Mouse (Mus musculus): ENCODE measurements at regions not wholly inside any gene's neighbourhood (a gene's known extent, or its start where the extent isn't known, plus 50 kb on each side); places are given as distances from the start of the nearest gene placed in this dataset.
A peak's percentile ranks its signal among the peaks of the same experiment; 100 is the strongest.

DNA sequence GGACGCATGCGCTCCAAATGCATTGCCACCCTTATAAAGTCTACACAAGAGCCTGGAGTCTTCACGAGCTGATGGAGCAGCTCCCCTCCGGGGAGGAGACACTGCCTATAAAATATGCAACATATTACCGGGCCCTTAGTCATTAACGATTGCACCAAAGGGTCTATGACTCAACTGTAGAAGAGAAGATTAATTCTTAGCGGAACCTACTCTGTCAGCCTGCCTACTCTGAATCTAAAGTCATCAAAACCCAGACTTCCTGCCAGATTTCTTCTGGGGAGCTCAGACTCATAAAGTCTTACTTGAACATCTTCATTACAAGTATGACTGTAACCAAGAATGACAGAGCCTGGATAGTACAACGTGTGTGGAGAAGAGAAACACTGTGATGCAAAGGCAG, 237.2 kb upstream of the 1700056E22Rik start:
- Histone ChIP-seq H3K4me1 (replicated peaks; ENCODE audit: control insufficient read depth, insufficient read depth, low read length) (no peaks in the 10 kb centered on the region), H3K36me3 (ENCODE audit: control insufficient read depth, insufficient read depth, low read length) (no peaks in the 10 kb centered on the region), H3K9ac (ENCODE audit: low read depth, low read length) (no peak overlapping the region), H3K27ac (ENCODE audit: low read depth, low read length) (no peak overlapping the region), H3K4me3 (ENCODE audit: low read depth, low read length) (no peak overlapping the region), H3K27me3 (replicated peaks; ENCODE audit: control insufficient read depth, insufficient read depth, low read length) (no peaks in the 10 kb centered on the region), H3K9me3 (ENCODE audit: control insufficient read depth, low read length) (no peaks in the 10 kb centered on the region), H3K4me2 (no peak overlapping the region)
- WGBS = 81% methylated on average over 8 of the region's 8 CpGs
- DNase-seq (ENCODE audit: low spot score) = no peak
- no peak for ATAC-seq (replicated peaks; ENCODE audit: low FRiP score)

DNA sequence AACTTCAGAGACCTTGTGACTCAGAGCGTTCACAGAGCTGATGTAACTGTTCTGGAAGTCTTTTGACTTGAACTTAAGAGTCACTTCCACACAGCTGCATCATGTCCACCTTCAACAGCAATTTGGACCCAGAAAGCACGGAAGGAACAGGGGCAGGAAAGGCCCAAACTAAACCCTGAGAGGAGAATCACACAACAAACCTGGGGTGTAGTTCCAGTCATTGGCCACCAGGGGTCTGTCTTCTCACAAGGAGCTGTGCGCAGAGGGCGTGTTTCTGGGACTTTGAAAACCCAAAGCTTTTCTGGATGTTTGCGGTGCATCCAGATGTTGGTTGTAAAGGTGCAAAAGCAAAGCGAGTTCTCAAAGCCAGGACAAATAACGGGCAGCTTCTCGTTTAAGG, 231.9 kb upstream of the 1700056E22Rik start:
- H3K9ac ChIP-seq (ENCODE audit: low read depth, low read length) = no peak overlapping the region
- H3K27ac ChIP-seq (ENCODE audit: low read depth, low read length) = no peak overlapping the region
- H3K4me1 ChIP-seq (replicated peaks; ENCODE audit: control insufficient read depth, insufficient read depth, low read length) = no peaks in the 10 kb centered on the region
- ATAC-seq (replicated peaks; ENCODE audit: low FRiP score) = no peak
- no peak overlapping the region for H3K4me3 ChIP-seq (ENCODE audit: low read depth, low read length)
- no peaks in the 10 kb centered on the region for H3K36me3 ChIP-seq (ENCODE audit: control insufficient read depth, insufficient read depth, low read length)
- H3K27me3 ChIP-seq (replicated peaks; ENCODE audit: control insufficient read depth, insufficient read depth, low read length) = no peaks in the 10 kb centered on the region
- 19% methylated on average over 8 of the region's 8 CpGs for WGBS
- no peak overlapping the region for H3K4me2 ChIP-seq
- peak; percentile 51 for DNase-seq (ENCODE audit: low spot score)
- no peaks in the 10 kb centered on the region for H3K9me3 ChIP-seq (ENCODE audit: control insufficient read depth, low read length)

DNA sequence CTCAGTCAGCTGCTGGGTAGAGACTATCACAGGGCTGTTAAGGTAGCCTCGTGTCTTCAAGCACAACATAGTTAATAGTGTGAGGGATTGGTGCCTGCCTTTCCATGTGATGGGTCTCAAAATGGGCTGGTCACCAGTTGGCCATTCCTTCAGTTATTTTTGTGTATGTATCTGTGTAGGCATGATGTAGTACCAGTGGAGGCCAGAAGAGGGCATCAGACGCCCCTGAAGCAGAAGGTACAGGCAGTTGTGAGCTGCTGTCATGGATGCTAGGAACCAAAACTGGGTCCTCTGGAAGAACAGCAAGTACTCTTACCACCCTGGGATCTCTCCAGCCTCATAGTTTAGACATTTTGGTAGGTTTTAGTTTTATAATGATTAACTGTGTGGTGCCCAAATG, 228.9 kb upstream of the 1700056E22Rik start:
- 58% methylated on average over 2 of the region's 2 CpGs for WGBS
- Histone ChIP-seq H3K4me1 (replicated peaks; ENCODE audit: control insufficient read depth, insufficient read depth, low read length) (no peaks in the 10 kb centered on the region), H3K9me3 (ENCODE audit: control insufficient read depth, low read length) (no peaks in the 10 kb centered on the region), H3K9ac (ENCODE audit: low read depth, low read length) (no peak overlapping the region), H3K36me3 (ENCODE audit: control insufficient read depth, insufficient read depth, low read length) (no peaks in the 10 kb centered on the region), H3K4me3 (ENCODE audit: low read depth, low read length) (no peak overlapping the region), H3K27me3 (replicated peaks; ENCODE audit: control insufficient read depth, insufficient read depth, low read length) (no peaks in the 10 kb centered on the region), H3K4me2 (no peak overlapping the region), H3K27ac (ENCODE audit: low read depth, low read length) (no peak overlapping the region)
- DNase-seq (ENCODE audit: low spot score) = no peak
- no peak for ATAC-seq (replicated peaks; ENCODE audit: low FRiP score)

DNA sequence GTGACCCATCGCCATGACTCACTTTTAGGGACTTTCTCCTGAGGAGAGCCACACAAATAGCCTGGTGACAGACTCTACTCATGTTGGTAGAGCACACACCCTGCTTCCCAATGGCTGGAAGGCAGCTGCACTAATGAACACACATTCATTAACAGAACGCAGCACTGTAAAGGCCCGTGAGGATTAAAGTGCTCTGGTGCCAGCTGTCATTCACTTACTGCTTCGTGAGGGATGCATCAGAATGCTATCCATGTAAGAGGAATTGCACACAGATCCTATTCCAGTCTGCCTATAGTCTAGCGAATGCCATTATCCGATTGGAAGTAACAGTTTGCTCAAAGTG, 227.3 kb upstream of the 1700056E22Rik start:
- no peak for DNase-seq (ENCODE audit: low spot score)
- Histone ChIP-seq H3K4me3 (ENCODE audit: low read depth, low read length) (no peak overlapping the region), H3K36me3 (ENCODE audit: control insufficient read depth, insufficient read depth, low read length) (no peaks in the 10 kb centered on the region), H3K27me3 (replicated peaks; ENCODE audit: control insufficient read depth, insufficient read depth, low read length) (no peaks in the 10 kb centered on the region), H3K4me2 (no peak overlapping the region), H3K27ac (ENCODE audit: low read depth, low read length) (no peak overlapping the region), H3K4me1 (replicated peaks; ENCODE audit: control insufficient read depth, insufficient read depth, low read length) (no peaks in the 10 kb centered on the region), H3K9me3 (ENCODE audit: control insufficient read depth, low read length) (no peaks in the 10 kb centered on the region), H3K9ac (ENCODE audit: low read depth, low read length) (no peak overlapping the region)
- ATAC-seq (replicated peaks; ENCODE audit: low FRiP score) = no peak
- 83% methylated on average over 6 of the region's 6 CpGs for WGBS

DNA sequence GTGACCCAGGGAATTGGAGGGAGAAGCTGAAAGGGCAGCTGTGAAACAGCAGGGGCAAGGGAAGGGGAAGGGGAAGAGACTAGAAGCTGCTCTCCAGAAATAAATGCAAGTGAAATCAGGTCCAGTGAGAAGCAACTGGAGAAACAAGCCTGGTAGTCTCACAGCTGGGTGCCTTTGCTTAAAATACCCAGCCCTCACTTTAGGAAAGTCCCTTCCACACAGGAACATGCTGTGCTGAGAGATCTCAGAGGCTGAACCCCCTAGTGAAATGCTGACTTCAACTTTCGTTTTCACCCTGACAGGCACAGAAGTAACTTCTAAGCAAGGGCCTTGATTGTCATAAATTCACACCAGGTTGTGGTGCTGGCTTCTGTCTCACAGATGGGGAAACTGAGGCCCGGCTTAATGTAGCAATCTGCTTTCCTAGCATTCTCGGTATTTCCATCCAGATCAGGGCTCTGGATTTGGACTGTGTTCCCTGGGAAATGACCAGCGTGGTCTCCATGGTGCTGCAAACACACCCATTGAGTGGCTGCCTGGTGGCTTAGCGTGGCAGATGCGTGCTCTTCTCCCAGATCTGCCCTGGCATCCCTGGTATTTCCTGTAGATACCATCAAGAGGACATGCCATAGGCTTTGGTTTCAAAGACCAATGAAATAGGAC, 226.8 kb upstream of the 1700056E22Rik start:
- Histone ChIP-seq H3K9me3 (ENCODE audit: control insufficient read depth, low read length) (no peaks in the 10 kb centered on the region), H3K4me3 (ENCODE audit: low read depth, low read length) (no peak overlapping the region), H3K27me3 (replicated peaks; ENCODE audit: control insufficient read depth, insufficient read depth, low read length) (no peaks in the 10 kb centered on the region), H3K4me1 (replicated peaks; ENCODE audit: control insufficient read depth, insufficient read depth, low read length) (no peaks in the 10 kb centered on the region), H3K4me2 (no peak overlapping the region), H3K27ac (ENCODE audit: low read depth, low read length) (no peak overlapping the region), H3K36me3 (ENCODE audit: control insufficient read depth, insufficient read depth, low read length) (no peaks in the 10 kb centered on the region), H3K9ac (ENCODE audit: low read depth, low read length) (no peak overlapping the region)
- ATAC-seq (replicated peaks; ENCODE audit: low FRiP score) (no peak), DNase-seq (ENCODE audit: low spot score) (no peak)
- 73% methylated on average over 6 of the region's 6 CpGs for WGBS

DNA sequence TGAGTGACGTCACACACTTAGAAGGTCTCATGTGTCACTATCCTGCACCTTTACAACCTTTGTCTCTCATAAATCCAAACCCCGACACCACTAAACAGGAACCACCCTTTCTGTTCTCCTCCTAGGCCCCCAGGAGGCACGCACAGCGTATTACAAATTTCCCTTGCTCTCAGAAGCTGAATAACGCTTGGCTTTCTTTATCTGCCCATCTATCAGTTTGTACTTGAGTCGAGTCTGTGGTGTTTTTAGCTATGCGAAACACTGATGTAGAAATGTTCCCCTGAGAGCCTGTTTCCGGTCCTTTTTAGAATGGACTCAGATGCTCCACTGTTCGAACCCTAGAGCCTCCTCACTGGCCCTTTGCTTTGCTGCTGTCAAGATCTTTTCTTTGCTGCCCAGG, 225.8 kb upstream of the 1700056E22Rik start:
- ATAC-seq (replicated peaks; ENCODE audit: low FRiP score) (no peak), DNase-seq (ENCODE audit: low spot score) (no peak)
- Histone ChIP-seq H3K4me2 (no peak overlapping the region), H3K27ac (ENCODE audit: low read depth, low read length) (no peak overlapping the region), H3K36me3 (ENCODE audit: control insufficient read depth, insufficient read depth, low read length) (no peaks in the 10 kb centered on the region), H3K9me3 (ENCODE audit: control insufficient read depth, low read length) (no peaks in the 10 kb centered on the region), H3K9ac (ENCODE audit: low read depth, low read length) (no peak overlapping the region), H3K27me3 (replicated peaks; ENCODE audit: control insufficient read depth, insufficient read depth, low read length) (no peaks in the 10 kb centered on the region), H3K4me3 (ENCODE audit: low read depth, low read length) (no peak overlapping the region), H3K4me1 (replicated peaks; ENCODE audit: control insufficient read depth, insufficient read depth, low read length) (no peaks in the 10 kb centered on the region)
- WGBS = 77% methylated on average over 9 of the region's 9 CpGs

DNA sequence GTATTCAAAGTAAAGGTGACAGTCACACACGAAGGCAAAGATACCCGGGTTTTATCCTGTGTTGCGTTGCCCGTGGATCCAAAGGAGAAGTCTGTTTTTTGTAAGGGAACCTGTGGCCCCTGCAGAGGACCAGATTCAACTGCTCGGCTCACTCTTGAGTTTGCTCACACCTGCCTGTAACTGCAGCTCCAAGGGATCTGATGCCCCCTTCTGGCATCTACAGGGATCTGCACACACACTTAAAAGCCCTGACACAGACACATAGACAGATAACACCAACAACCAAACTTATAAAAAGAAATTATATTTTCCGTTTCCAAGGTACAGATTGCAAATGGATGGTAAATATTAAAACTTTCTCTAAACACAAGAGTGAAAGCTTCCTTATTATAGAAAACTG, 223.3 kb upstream of the 1700056E22Rik start:
- Histone ChIP-seq H3K9me3 (ENCODE audit: control insufficient read depth, low read length) (no peaks in the 10 kb centered on the region), H3K27me3 (replicated peaks; ENCODE audit: control insufficient read depth, insufficient read depth, low read length) (no peaks in the 10 kb centered on the region), H3K4me3 (ENCODE audit: low read depth, low read length) (no peak overlapping the region), H3K9ac (ENCODE audit: low read depth, low read length) (no peak overlapping the region), H3K4me1 (replicated peaks; ENCODE audit: control insufficient read depth, insufficient read depth, low read length) (no peaks in the 10 kb centered on the region), H3K27ac (ENCODE audit: low read depth, low read length) (no peak overlapping the region), H3K36me3 (ENCODE audit: control insufficient read depth, insufficient read depth, low read length) (no peaks in the 10 kb centered on the region), H3K4me2 (no peak overlapping the region)
- DNase-seq (ENCODE audit: low spot score) (no peak), ATAC-seq (replicated peaks; ENCODE audit: low FRiP score) (no peak)
- 88% methylated on average over 6 of the region's 6 CpGs for WGBS

DNA sequence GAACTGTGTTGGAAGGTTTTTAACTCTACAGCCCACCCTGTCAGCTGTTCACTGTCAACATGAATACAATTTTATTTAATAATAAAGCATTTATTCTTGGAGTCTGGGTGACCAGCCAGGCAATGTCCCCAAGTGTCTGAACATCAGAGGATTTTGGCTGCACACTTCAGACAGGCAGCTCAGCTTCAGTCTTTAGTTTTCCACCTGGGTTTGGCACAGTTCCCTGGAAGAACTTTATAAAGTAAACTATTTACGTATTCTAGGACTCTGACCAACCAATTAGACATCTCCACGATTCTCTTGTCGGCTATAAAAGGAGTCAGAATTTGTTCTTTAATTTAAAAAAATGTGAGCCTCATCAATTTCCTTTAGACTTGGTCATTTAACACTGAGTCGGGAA, 220.8 kb upstream of the 1700056E22Rik start:
- ATAC-seq (replicated peaks; ENCODE audit: low FRiP score) (no peak), DNase-seq (ENCODE audit: low spot score) (no peak)
- Histone ChIP-seq H3K4me2 (no peak overlapping the region), H3K27me3 (replicated peaks; ENCODE audit: control insufficient read depth, insufficient read depth, low read length) (no peaks in the 10 kb centered on the region), H3K27ac (ENCODE audit: low read depth, low read length) (no peak overlapping the region), H3K36me3 (ENCODE audit: control insufficient read depth, insufficient read depth, low read length) (no peaks in the 10 kb centered on the region), H3K9me3 (ENCODE audit: control insufficient read depth, low read length) (no peaks in the 10 kb centered on the region), H3K4me3 (ENCODE audit: low read depth, low read length) (no peak overlapping the region), H3K4me1 (replicated peaks; ENCODE audit: control insufficient read depth, insufficient read depth, low read length) (no peaks in the 10 kb centered on the region), H3K9ac (ENCODE audit: low read depth, low read length) (no peak overlapping the region)
- 73% methylated on average over 4 of the region's 4 CpGs for WGBS

DNA sequence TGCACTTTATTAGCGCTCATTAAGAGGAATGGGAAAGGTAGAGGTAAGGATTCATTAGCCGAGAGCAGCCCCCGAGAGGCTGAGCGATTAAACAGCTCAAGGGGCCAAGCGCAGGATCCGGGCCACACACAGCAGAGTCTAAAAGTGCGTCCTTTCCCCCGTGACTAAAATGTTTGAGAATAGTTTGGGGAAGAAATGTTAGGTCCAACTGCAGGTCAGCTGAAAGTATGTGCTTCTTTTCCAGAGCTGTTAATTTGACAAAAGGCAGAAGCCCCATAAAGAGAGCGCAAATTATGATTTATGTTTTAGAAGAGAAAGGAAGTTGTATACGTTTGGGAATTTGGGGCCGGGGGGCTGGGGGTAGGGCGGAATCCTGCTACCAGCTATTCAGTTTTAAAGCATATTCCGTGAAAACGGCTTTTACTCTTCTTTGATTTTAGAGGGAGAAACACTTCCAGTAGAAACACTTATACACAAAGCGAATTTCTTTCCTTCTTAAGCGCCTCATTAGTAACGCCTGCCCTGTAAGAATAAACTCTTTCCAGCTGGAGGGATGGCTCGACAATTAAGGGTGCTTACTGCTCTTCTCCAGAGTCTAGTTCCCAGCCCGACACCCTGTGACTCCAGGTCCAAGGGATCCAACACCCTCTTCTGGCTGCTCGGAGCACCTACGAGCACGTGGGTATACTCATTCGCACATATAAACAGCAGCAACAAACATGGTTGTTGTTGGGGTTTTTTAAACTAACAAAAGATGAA, 210.8 kb upstream of the 1700056E22Rik start:
- no peaks in the 10 kb centered on the region for H3K36me3 ChIP-seq (ENCODE audit: control insufficient read depth, insufficient read depth, low read length)
- H3K9ac ChIP-seq (ENCODE audit: low read depth, low read length) = no peak overlapping the region
- ATAC-seq (replicated peaks; ENCODE audit: low FRiP score) (no peak), DNase-seq (ENCODE audit: low spot score) (no peak)
- H3K27me3 ChIP-seq (replicated peaks; ENCODE audit: control insufficient read depth, insufficient read depth, low read length) = no peaks in the 10 kb centered on the region
- 71% methylated on average over 23 of the region's 23 CpGs for WGBS
- H3K27ac ChIP-seq (ENCODE audit: low read depth, low read length) = no peak overlapping the region
- no peaks in the 10 kb centered on the region for H3K4me1 ChIP-seq (replicated peaks; ENCODE audit: control insufficient read depth, insufficient read depth, low read length)
- no peak overlapping the region for H3K4me3 ChIP-seq (ENCODE audit: low read depth, low read length)
- H3K9me3 ChIP-seq (ENCODE audit: control insufficient read depth, low read length) = no peaks in the 10 kb centered on the region
- H3K4me2 ChIP-seq = no peak overlapping the region

All from liver, embryonic 11.5 days (tissue).